Mouse (Mus musculus) G1E (cell line): ENCODE results near the gene Wwc2. TPM values are rescaled to one million over a fixed set of nuclear protein-coding genes. Genes with fewer than 3 reads are reported as not detected.

Experiments used
- ATAC-seq: 2 replicates; pipeline ENCODE4 v1.8.0; 2016; ENCODE audit warnings: mild to moderate bottlenecking; ENCODE audit not compliant: insufficient number of reproducible peaks, poor library complexity, low FRiP score, severe bottlenecking; ENCODE audit errors: extremely low read depth
- DNase-seq: peaks from one replicate; pipeline ENCODE4 v3.0.0; 2012; ENCODE audit warnings: low spot score
- H3K27me3 ChIP-seq: 2 replicates; pipeline ENCODE4 v1.6.1; 2012; ENCODE audit warnings: mild to moderate bottlenecking, low read length, inconsistent platforms; ENCODE audit not compliant: insufficient read depth
- H3K36me3 ChIP-seq: replicated peaks from 2 replicates; pipeline ENCODE3; 2012; ENCODE audit warnings: mild to moderate bottlenecking, inconsistent platforms
- H3K4me1 ChIP-seq: 2 replicates; pipeline ENCODE4 v1.6.1; 2012; ENCODE audit warnings: low read depth, low read length, inconsistent platforms, mixed read lengths; ENCODE audit not compliant: insufficient read depth
- H3K4me3 ChIP-seq: 2 replicates; pipeline ENCODE4 v1.5.1; 2012; ENCODE audit warnings: low read depth, mild to moderate bottlenecking, inconsistent platforms, low read length, moderate library complexity, mixed read lengths
- H3K9me3 ChIP-seq: replicated peaks from 2 replicates; pipeline ENCODE4 v1.6.1; 2012; ENCODE audit warnings: inconsistent platforms
- CTCF ChIP-seq: IDR thresholded peaks from 2 replicates; pipeline ENCODE4 v1.5.1; 2012; ENCODE audit warnings: low read depth, low read length, inconsistent platforms, mixed read lengths
- GATA1 ChIP-seq: IDR thresholded peaks from 2 replicates; pipeline ENCODE4 v1.6.1; 2012; ENCODE audit warnings: borderline replicate concordance, low read length, inconsistent platforms, mixed read lengths
- GATA2 ChIP-seq: IDR thresholded peaks from 2 replicates; pipeline ENCODE4 v1.6.1; 2012; ENCODE audit warnings: low read depth, low read length, inconsistent platforms, borderline replicate concordance
- POLR2AphosphoS5 ChIP-seq: IDR thresholded peaks from 2 replicates; pipeline ENCODE4 v1.6.1; 2012; ENCODE audit warnings: low read depth, low read length, inconsistent platforms; ENCODE audit not compliant: insufficient replicate concordance
- TAL1 ChIP-seq: conservative IDR thresholded peaks from 2 replicates; pipeline ENCODE4 v1.6.1; 2012; ENCODE audit warnings: low read depth, low read length, inconsistent platforms, mixed read lengths
- polyA plus RNA-seq: library from polyadenylated mRNA; stranded (reverse); fragments of >175 nt; gene quantifications from 2 replicates; pipeline ENCODE4 v1.2.3, GENCODE M21; 2012
- total RNA-seq, 2 experiments: library from RNA; stranded (forward) in 1 of 2; stranded (reverse) in 1 of 2; fragments of 200-1000 nt in 1 of 2; fragments of >200 nt in 1 of 2; fragmentation: Nextera tagmentation in 1 of 2; gene quantifications; 2 replicates each; pipeline ENCODE4 v1.2.3; 2014 to 2017

Wwc2 gene
- total and polyA plus RNA-seq, 3 experiments, result 4.0 to 8.1 (median 7.4) TPM

GRCm38 (mm10) chr8:47994618-47995274 lies 4.0 kb upstream of the Wwc2 start:
- TF ChIP-seq GATA1, result no peak
- TF ChIP-seq POLR2AphosphoS5, result no peak
- TF ChIP-seq CTCF, result no peak
- no peak for TF ChIP-seq GATA2
- TF ChIP-seq TAL1, result no peak
- DNase-seq (no peak), ATAC-seq (no peak)
- H3K36me3 ChIP-seq, result no peaks in the 10 kb centered on the region
- H3K9me3 ChIP-seq, result no peaks in the 10 kb centered on the region
- no peak overlapping the region for H3K4me3 ChIP-seq
- H3K27me3 ChIP-seq, result peaks cover 6% of the 10 kb centered on the region
- peaks cover 14% of the 10 kb centered on the region for H3K4me1 ChIP-seq

DNA sequence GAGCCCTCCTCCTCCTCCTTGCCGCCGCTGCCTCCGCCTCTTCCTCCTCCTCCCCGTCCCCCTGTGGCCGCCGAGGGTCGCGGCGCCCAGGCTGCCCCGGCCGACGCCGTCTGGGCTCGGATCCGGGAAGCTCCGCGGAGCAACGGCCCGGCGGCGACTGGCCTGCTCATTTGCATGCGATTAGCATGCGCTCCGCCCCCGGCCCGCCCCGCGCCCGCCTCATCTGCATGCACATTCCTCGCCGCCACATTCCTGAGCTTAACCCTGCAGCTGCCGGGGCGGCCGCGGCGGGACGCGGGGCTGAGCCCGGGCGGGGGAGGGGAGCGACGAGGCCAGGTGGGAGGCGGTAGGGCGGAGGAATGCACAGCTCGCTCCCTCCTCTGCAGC lies 345 bp downstream of the Wwc2 start:
- H3K36me3 ChIP-seq, result peaks cover 8% of the 10 kb centered on the region
- H3K4me1 ChIP-seq, result peaks cover 35% of the 10 kb centered on the region
- peak overlapping the region; percentile 89 for H3K4me3 ChIP-seq
- DNase-seq (peak; percentile 90), ATAC-seq (peak; percentile 83)
- TF ChIP-seq GATA1, result no peak
- TF ChIP-seq GATA2, result no peak
- TF ChIP-seq TAL1, result no peak
- no peak for TF ChIP-seq POLR2AphosphoS5
- TF ChIP-seq CTCF, result no peak
- H3K9me3 ChIP-seq, result no peaks in the 10 kb centered on the region
- no peaks in the 10 kb centered on the region; the same call in 1 of the 2 replicates for H3K27me3 ChIP-seq

- DNase-seq, result peak; percentile 44
- Histone ChIP-seq H3K27me3 (no peaks in the 10 kb centered on the region; the same call in 1 of the 2 replicates), H3K9me3 (no peaks in the 10 kb centered on the region), H3K36me3 (peaks cover 8% of the 10 kb centered on the region), H3K4me3 (peak overlapping the region; percentile 89), H3K4me1 (peaks cover 38% of the 10 kb centered on the region)
- ATAC-seq, result no peak
- no peak for TF ChIP-seq CTCF
- no peak for TF ChIP-seq TAL1
- TF ChIP-seq POLR2AphosphoS5, result no peak
- TF ChIP-seq GATA1, result no peak
Measured at GRCm38 (mm10) chr8:47989655-47990385, 904 bp downstream of the Wwc2 start.

DNA sequence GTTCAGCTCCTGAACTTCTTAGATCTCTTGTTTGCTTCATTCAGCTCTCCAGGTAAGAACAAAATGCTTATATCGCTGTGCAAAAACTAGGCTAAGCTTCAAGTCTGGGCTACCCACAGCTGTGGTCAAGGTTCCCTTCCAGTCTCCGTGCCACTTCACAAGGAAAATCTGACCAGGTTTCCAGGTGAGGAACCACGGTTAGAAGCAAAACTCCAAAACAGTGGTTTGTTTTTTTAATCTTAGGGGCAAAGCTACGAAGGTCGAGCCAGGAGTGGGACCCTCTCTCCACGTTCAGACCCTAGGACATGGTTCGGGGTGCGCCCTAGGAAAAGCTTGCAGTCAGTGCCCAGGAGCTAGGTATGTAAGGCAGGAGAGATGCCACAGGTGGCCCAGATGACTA lies 1.5 kb downstream of the Wwc2 start:
- TF ChIP-seq GATA2, result no peak
- no peak for TF ChIP-seq TAL1
- TF ChIP-seq POLR2AphosphoS5, result no peak
- TF ChIP-seq CTCF, result no peak
- no peak for TF ChIP-seq GATA1
- peaks cover 38% of the 10 kb centered on the region for H3K4me1 ChIP-seq
- no peaks in the 10 kb centered on the region; the same call in 1 of the 2 replicates for H3K27me3 ChIP-seq
- ATAC-seq (no peak), DNase-seq (no peak)
- H3K4me3 ChIP-seq, result peak overlapping the region; percentile 89
- H3K9me3 ChIP-seq, result no peaks in the 10 kb centered on the region
- H3K36me3 ChIP-seq, result peaks cover 8% of the 10 kb centered on the region

DNA sequence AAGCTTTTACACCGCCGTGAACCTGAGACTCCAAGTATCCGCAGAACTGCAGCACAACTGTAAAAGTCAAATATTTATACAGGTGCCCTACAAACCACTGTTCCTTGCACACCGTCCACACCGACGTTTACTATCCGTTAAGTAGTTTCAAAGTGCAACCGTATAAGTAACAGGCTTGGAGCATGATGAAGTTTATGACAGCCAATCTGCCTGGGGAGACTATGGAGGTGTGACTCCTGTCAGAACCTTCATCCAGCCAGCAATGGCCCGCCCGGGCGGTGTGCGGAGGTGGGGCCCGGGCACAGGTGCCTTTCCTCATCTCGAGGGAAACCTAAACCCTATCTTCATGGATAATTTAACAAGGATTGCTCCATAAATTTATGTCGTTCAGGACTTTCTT lies 2.6 kb downstream of the Wwc2 start:
- ATAC-seq (no peak), DNase-seq (no peak)
- H3K27me3 ChIP-seq, result no peaks in the 10 kb centered on the region; the same call in 1 of the 2 replicates
- no peak for TF ChIP-seq CTCF
- no peak for TF ChIP-seq GATA1
- no peak for TF ChIP-seq POLR2AphosphoS5
- H3K4me3 ChIP-seq, result no peak overlapping the region
- peaks cover 38% of the 10 kb centered on the region for H3K4me1 ChIP-seq
- no peaks in the 10 kb centered on the region for H3K9me3 ChIP-seq
- H3K36me3 ChIP-seq, result peaks cover 8% of the 10 kb centered on the region

DNA sequence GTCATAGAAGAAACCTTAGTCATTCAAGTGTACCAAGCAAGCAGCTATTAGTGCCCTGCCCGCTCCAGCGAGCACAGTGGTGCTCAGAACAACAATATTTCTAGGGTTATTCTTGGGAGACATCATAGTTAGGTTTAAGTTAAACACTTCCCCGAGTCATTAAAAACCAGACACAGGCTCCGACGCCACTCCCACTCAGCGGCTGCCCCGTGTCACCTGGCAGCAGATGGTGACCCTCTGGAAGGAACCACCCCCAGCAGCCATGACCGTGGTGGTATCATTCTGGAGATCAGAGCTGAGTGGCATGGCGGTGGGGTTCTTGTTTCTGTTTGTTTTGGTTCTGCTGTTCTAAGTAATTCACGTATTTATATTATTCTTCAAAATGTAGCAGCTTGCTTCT lies 5.1 kb downstream of the Wwc2 start:
- TF ChIP-seq POLR2AphosphoS5 (no peak), CTCF (no peak), GATA2 (no peak), GATA1 (no peak), TAL1 (no peak)
- H3K4me3 ChIP-seq, result no peak overlapping the region
- H3K9me3 ChIP-seq, result no peaks in the 10 kb centered on the region
- peaks cover 22% of the 10 kb centered on the region for H3K36me3 ChIP-seq
- H3K4me1 ChIP-seq, result peaks cover 29% of the 10 kb centered on the region
- DNase-seq (no peak), ATAC-seq (no peak)
- no peaks in the 10 kb centered on the region for H3K27me3 ChIP-seq

GRCm38 (mm10) chr8:47985243-47985642 lies 5.5 kb downstream of the Wwc2 start:
- no peak for DNase-seq
- H3K27me3 ChIP-seq, result no peaks in the 10 kb centered on the region
- no peaks in the 10 kb centered on the region for H3K9me3 ChIP-seq
- TF ChIP-seq GATA2, result no peak
- no peak for TF ChIP-seq GATA1
- TF ChIP-seq POLR2AphosphoS5, result no peak
- TF ChIP-seq TAL1, result no peak
- TF ChIP-seq CTCF, result no peak
- H3K4me3 ChIP-seq, result no peak overlapping the region
- no peak for ATAC-seq
- peaks cover 27% of the 10 kb centered on the region for H3K4me1 ChIP-seq
- H3K36me3 ChIP-seq, result peaks cover 24% of the 10 kb centered on the region
